Mouse (Mus musculus): ENCODE measurements around the gene Enthd1. TPM values are rescaled to one million over a fixed set of nuclear protein-coding genes. Genes with fewer than 3 reads are reported as not detected.

Gene Enthd1
- total RNA-seq, 1 experiment, result 0.49 TPM

- TF ChIP-seq CHD2 (IDR thresholded peaks at IDR 0.05; ENCODE audit: low read depth, low read length) (no peak), ZC3H11A (IDR thresholded peaks at IDR 0.05; ENCODE audit: borderline replicate concordance, low read depth, low read length) (no peak), MAFK (IDR thresholded peaks at IDR 0.05; ENCODE audit: insufficient read depth, low read depth, low read length) (no peak), ZNF384 (IDR thresholded peaks at IDR 0.05; ENCODE audit: low read depth, low read length) (no peak), HCFC1 (IDR thresholded peaks at IDR 0.05; ENCODE audit: borderline replicate concordance, insufficient read depth, low read length) (no peak)
- no peak overlapping the region for H3K27ac ChIP-seq (ENCODE audit: insufficient read depth, low read depth, low read length, poor library complexity, severe bottlenecking)
- H3K36me3 ChIP-seq (ENCODE audit: control insufficient read depth, insufficient read depth, low read length, poor library complexity, severe bottlenecking), result no peaks in the 10 kb centered on the region
- H3K9ac ChIP-seq (ENCODE audit: insufficient read depth, low read depth, low read length, poor library complexity, severe bottlenecking), result no peak overlapping the region
- H3K4me3 ChIP-seq (ENCODE audit: insufficient read depth in 1 of 2, low read depth in 1 of 2, low read length in 2 of 2, poor library complexity in 1 of 2, severe bottlenecking in 1 of 2), result no peak overlapping the region
- H3K9me3 ChIP-seq (ENCODE audit: control insufficient read depth, insufficient read depth, low read depth, low read length), result no peaks in the 10 kb centered on the region
- no peak for DNase-seq (ENCODE audit: low read depth, low spot score)
- in situ Hi-C loops (cut with MboI; ENCODE audit: low sequenced_read_pairs in 2 of 2, unreplicated experiment in 2 of 2), result no loop called here
- no peaks in the 10 kb centered on the region for H3K4me1 ChIP-seq (ENCODE audit: control insufficient read depth in 2 of 2, insufficient read depth in 2 of 2, low read length in 2 of 2, poor library complexity in 1 of 2)
Observed at GRCm38 (mm10) chr15:80533274-80533673, 31.7 kb downstream of the Enthd1 start.

- in situ Hi-C loops (cut with MboI; ENCODE audit: low sequenced_read_pairs in 2 of 2, unreplicated experiment in 2 of 2), result no loop called here
- Histone ChIP-seq H3K9ac (ENCODE audit: insufficient read depth, low read depth, low read length, poor library complexity, severe bottlenecking) (no peak overlapping the region), H3K4me3 (ENCODE audit: insufficient read depth in 1 of 2, low read depth in 1 of 2, low read length in 2 of 2, poor library complexity in 1 of 2, severe bottlenecking in 1 of 2) (no peak overlapping the region), H3K27ac (ENCODE audit: insufficient read depth, low read depth, low read length, poor library complexity, severe bottlenecking) (no peak overlapping the region), H3K9me3 (ENCODE audit: control insufficient read depth, insufficient read depth, low read depth, low read length) (no peaks in the 10 kb centered on the region), H3K36me3 (ENCODE audit: control insufficient read depth, insufficient read depth, low read length, poor library complexity, severe bottlenecking) (no peaks in the 10 kb centered on the region), H3K4me1 (ENCODE audit: control insufficient read depth in 2 of 2, insufficient read depth in 2 of 2, low read length in 2 of 2, poor library complexity in 1 of 2) (no peaks in the 10 kb centered on the region)
- TF ChIP-seq ZNF384 (IDR thresholded peaks at IDR 0.05; ENCODE audit: low read depth, low read length) (no peak), ZC3H11A (IDR thresholded peaks at IDR 0.05; ENCODE audit: borderline replicate concordance, low read depth, low read length) (no peak), CHD2 (IDR thresholded peaks at IDR 0.05; ENCODE audit: low read depth, low read length) (no peak), HCFC1 (IDR thresholded peaks at IDR 0.05; ENCODE audit: borderline replicate concordance, insufficient read depth, low read length) (no peak), MAFK (IDR thresholded peaks at IDR 0.05; ENCODE audit: insufficient read depth, low read depth, low read length) (no peak)
- DNase-seq (ENCODE audit: low read depth, low spot score), result no peak
Observed at GRCm38 (mm10) chr15:80532281-80533072, 32.5 kb downstream of the Enthd1 start.

- Histone ChIP-seq H3K9ac (ENCODE audit: insufficient read depth, low read depth, low read length, poor library complexity, severe bottlenecking) (no peak overlapping the region), H3K27ac (ENCODE audit: insufficient read depth, low read depth, low read length, poor library complexity, severe bottlenecking) (no peak overlapping the region), H3K4me3 (ENCODE audit: insufficient read depth in 1 of 2, low read depth in 1 of 2, low read length in 2 of 2, poor library complexity in 1 of 2, severe bottlenecking in 1 of 2) (no peak overlapping the region), H3K9me3 (ENCODE audit: control insufficient read depth, insufficient read depth, low read depth, low read length) (no peaks in the 10 kb centered on the region), H3K36me3 (ENCODE audit: control insufficient read depth, insufficient read depth, low read length, poor library complexity, severe bottlenecking) (no peaks in the 10 kb centered on the region), H3K4me1 (ENCODE audit: control insufficient read depth in 2 of 2, insufficient read depth in 2 of 2, low read length in 2 of 2, poor library complexity in 1 of 2) (no peaks in the 10 kb centered on the region)
- no peak for TF ChIP-seq CHD2 (IDR thresholded peaks at IDR 0.05; ENCODE audit: low read depth, low read length)
- no peak for TF ChIP-seq HCFC1 (IDR thresholded peaks at IDR 0.05; ENCODE audit: borderline replicate concordance, insufficient read depth, low read length)
- no peak for TF ChIP-seq ZNF384 (IDR thresholded peaks at IDR 0.05; ENCODE audit: low read depth, low read length)
- no peak for TF ChIP-seq MAFK (IDR thresholded peaks at IDR 0.05; ENCODE audit: insufficient read depth, low read depth, low read length)
- TF ChIP-seq ZC3H11A (IDR thresholded peaks at IDR 0.05; ENCODE audit: borderline replicate concordance, low read depth, low read length), result no peak
- in situ Hi-C loops (cut with MboI; ENCODE audit: low sequenced_read_pairs in 2 of 2, unreplicated experiment in 2 of 2), result no loop called here
- DNase-seq (ENCODE audit: low read depth, low spot score), result no peak
Observed at GRCm38 (mm10) chr15:80531026-80531425, 33.9 kb downstream of the Enthd1 start.

GRCm38 (mm10) chr15:80529955-80530869 is 34.7 kb downstream of the Enthd1 start:
- TF ChIP-seq CHD2 (IDR thresholded peaks at IDR 0.05; ENCODE audit: low read depth, low read length) (no peak), HCFC1 (IDR thresholded peaks at IDR 0.05; ENCODE audit: borderline replicate concordance, insufficient read depth, low read length) (no peak), MAFK (IDR thresholded peaks at IDR 0.05; ENCODE audit: insufficient read depth, low read depth, low read length) (no peak), ZC3H11A (IDR thresholded peaks at IDR 0.05; ENCODE audit: borderline replicate concordance, low read depth, low read length) (no peak), ZNF384 (IDR thresholded peaks at IDR 0.05; ENCODE audit: low read depth, low read length) (no peak)
- Histone ChIP-seq H3K27ac (ENCODE audit: insufficient read depth, low read depth, low read length, poor library complexity, severe bottlenecking) (no peak overlapping the region), H3K9me3 (ENCODE audit: control insufficient read depth, insufficient read depth, low read depth, low read length) (no peaks in the 10 kb centered on the region), H3K4me1 (ENCODE audit: control insufficient read depth in 2 of 2, insufficient read depth in 2 of 2, low read length in 2 of 2, poor library complexity in 1 of 2) (no peaks in the 10 kb centered on the region), H3K36me3 (ENCODE audit: control insufficient read depth, insufficient read depth, low read length, poor library complexity, severe bottlenecking) (no peaks in the 10 kb centered on the region), H3K9ac (ENCODE audit: insufficient read depth, low read depth, low read length, poor library complexity, severe bottlenecking) (no peak overlapping the region), H3K4me3 (ENCODE audit: insufficient read depth in 1 of 2, low read depth in 1 of 2, low read length in 2 of 2, poor library complexity in 1 of 2, severe bottlenecking in 1 of 2) (no peak overlapping the region)
- no peak for DNase-seq (ENCODE audit: low read depth, low spot score)
- in situ Hi-C loops (cut with MboI; ENCODE audit: low sequenced_read_pairs in 2 of 2, unreplicated experiment in 2 of 2), result no loop called here

Data from ES-E14 (cell line).